Mouse (Mus musculus) forebrain, embryonic 10.5 days (tissue): ENCODE data around the gene Fam205c. TPM values are rescaled to one million over a fixed set of nuclear protein-coding genes. Genes with fewer than 3 reads are reported as not detected.

Experiments used
- DNase-seq: peaks from one replicate; pipeline ENCODE4 v3.0.0-alpha.2; 2017; ENCODE audit warnings: low spot score; ENCODE audit errors: extremely low spot score
- H3K27ac ChIP-seq: fragments of 300-500 bp; sonication (generic); 2 replicates; pipeline ENCODE4 v1.5.1; 2016; ENCODE audit warnings: mild to moderate bottlenecking
- H3K27me3 ChIP-seq: fragments of 300-500 bp; sonication (generic); 2 replicates; pipeline ENCODE4 v1.6.1; 2016; ENCODE audit warnings: mild to moderate bottlenecking; ENCODE audit not compliant: poor library complexity, severe bottlenecking
- H3K36me3 ChIP-seq: fragments of 300-500 bp; sonication (generic); replicated peaks from 2 replicates; pipeline ENCODE4 v1.6.1; 2016; ENCODE audit warnings: mild to moderate bottlenecking, moderate library complexity
- H3K4me1 ChIP-seq: fragments of 300-500 bp; sonication (generic); 2 replicates; pipeline ENCODE4 v1.6.1; 2016
- H3K4me3 ChIP-seq: fragments of 300-500 bp; sonication (generic); 2 replicates; pipeline ENCODE4 v1.5.1; 2016; ENCODE audit warnings: mild to moderate bottlenecking, moderate library complexity
- H3K9me3 ChIP-seq: fragments of 300-500 bp; sonication (generic); 2 replicates; pipeline ENCODE4 v1.6.1; 2016; ENCODE audit warnings: mild to moderate bottlenecking, moderate library complexity
- WGBS: fragments of 180-500 bp; shearing (Covaris S2); methylation state at CpG from one replicate; pipeline ENCODE4 v1.1.7; 2016; 5-methylcytosine and 5-hydroxymethylcytosine counted together
- polyA plus RNA-seq: library from polyadenylated mRNA; unstranded; fragments of >200 nt; fragmentation: Nextera tagmentation; extraction: Ambion mirVana; gene quantifications from 2 replicates; pipeline ENCODE4 v1.2.1, GENCODE M21; 2016

The Fam205c gene
- polyA plus RNA-seq, 1 experiment from 2014 or later, result 0.53 TPM

DNA sequence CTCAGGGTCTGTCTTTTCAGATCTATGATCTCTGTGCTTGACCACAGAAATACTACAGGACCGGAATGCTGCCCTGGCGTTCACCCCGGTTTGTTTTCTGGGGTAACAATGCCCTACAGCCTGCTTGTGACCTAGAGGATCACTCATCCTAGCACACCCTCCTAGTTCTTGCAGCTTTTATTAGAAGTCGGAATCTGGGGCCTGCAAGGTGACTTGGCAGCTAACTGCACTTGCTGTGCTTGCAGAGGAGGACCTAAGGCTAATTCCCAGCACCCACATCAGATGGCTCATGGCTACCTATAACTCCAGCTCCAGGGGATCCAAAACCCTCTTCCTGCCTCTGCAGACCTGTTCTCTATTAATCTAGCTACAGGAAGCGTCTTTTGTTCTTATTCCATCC lies 28.7 kb upstream of the Fam205c start:
- WGBS, result 93% methylated on average over 5 of the region's 5 CpGs
- 0 out of 2 replicates have a peak, but pooled peaks cover 6% of the 10 kb centered on the region for H3K27me3 ChIP-seq
- no peak overlapping the region for H3K27ac ChIP-seq
- no peak overlapping the region for H3K4me3 ChIP-seq
- H3K36me3 ChIP-seq, result no peaks in the 10 kb centered on the region
- peaks cover 13% of the 10 kb centered on the region for H3K4me1 ChIP-seq
- no peak for DNase-seq
- no peaks in the 10 kb centered on the region for H3K9me3 ChIP-seq

DNA sequence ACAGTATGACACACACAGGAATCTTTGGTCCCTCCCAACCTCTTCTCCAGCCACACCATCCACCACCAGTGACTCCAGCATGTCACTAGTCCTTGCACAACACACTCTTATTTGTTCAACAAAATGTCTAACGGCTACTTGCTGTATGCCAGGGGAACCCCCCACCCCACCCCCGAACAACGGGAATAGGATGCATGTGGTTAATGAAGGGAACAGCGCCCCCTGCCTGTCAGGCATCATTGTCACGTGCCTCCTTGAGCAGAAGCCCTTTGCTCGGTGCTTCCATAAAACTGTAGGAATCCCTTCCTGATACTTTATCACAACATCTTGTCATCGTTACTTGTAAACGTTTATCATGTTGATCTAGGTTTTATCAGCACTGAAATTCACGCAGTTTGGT lies 28.1 kb upstream of the Fam205c start:
- 64% methylated on average over 9 of the region's 9 CpGs for WGBS
- H3K4me1 ChIP-seq, result peaks cover 13% of the 10 kb centered on the region
- H3K27ac ChIP-seq, result no peak overlapping the region
- H3K27me3 ChIP-seq, result 0 out of 2 replicates have a peak, but pooled peaks cover 6% of the 10 kb centered on the region
- no peak overlapping the region for H3K4me3 ChIP-seq
- no peaks in the 10 kb centered on the region for H3K9me3 ChIP-seq
- H3K36me3 ChIP-seq, result no peaks in the 10 kb centered on the region
- DNase-seq, result no peak

DNA sequence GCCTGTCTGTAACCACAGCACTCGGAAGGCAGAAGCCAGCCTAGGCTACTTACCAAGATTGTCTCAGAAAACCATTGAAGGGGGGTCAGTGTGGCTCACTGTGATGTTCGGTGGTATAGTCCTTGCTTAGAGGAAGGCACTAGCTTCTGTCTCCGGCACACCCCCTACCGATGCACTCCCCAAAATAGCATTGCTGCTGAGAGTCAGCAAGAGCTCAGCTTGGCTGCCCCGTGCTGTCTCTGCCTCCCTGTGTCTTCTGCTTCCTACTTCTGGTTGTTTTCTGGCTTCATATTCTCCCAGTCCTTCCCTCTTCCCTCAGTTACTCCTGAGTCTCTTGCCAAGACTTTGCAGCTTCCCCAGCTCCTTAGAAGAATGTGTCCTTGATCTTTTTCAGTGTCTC lies 26.8 kb upstream of the Fam205c start:
- 69% methylated on average over 5 of the region's 5 CpGs for WGBS
- no peak overlapping the region for H3K27ac ChIP-seq
- H3K4me1 ChIP-seq, result peaks cover 13% of the 10 kb centered on the region
- H3K9me3 ChIP-seq, result no peaks in the 10 kb centered on the region
- peaks cover 6% of the 10 kb centered on the region; the same call in 1 of the 2 replicates for H3K27me3 ChIP-seq
- H3K4me3 ChIP-seq, result no peak overlapping the region
- no peak for DNase-seq
- H3K36me3 ChIP-seq, result no peaks in the 10 kb centered on the region

DNA sequence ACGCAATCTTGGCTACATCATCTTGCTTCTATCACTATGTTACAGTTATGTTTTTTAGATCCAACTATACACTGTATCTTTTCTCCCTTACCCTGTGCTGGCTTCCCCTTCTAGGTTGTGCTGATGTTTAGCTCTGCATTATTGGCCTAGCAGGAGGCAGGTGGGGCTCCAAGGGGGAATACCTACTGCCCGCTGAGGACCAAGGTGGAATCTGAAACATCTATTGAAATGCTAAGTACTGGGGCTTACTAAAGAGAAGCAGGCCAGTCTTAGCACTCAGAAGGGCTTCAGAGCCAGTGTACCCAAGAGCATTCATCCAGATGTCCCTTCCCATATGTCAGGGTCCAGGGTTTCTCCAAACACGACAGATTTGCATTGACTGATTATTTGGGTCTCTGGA lies 24.9 kb upstream of the Fam205c start:
- 34% methylated on average over 3 of the region's 3 CpGs for WGBS
- no peak for DNase-seq
- peaks cover 13% of the 10 kb centered on the region; the same call in 1 of the 2 replicates for H3K4me1 ChIP-seq

GRCm38 (mm10) chr4:42895118-42895517 lies 21.1 kb upstream of the Fam205c start:
- WGBS, result 72% methylated on average over 7 of the region's 7 CpGs
- DNase-seq, result no peak
- H3K4me3 ChIP-seq, result no peak overlapping the region
- no peaks in the 10 kb centered on the region; the same call in 1 of the 2 replicates for H3K27me3 ChIP-seq
- no peaks in the 10 kb centered on the region for H3K9me3 ChIP-seq
- H3K27ac ChIP-seq, result no peak overlapping the region
- peaks cover 13% of the 10 kb centered on the region; the same call in 1 of the 2 replicates for H3K4me1 ChIP-seq
- H3K36me3 ChIP-seq, result no peaks in the 10 kb centered on the region

More for the DNA sequence above, 24.9 kb upstream of the Fam205c start:
- Histone ChIP-seq H3K4me3 (no peak overlapping the region), H3K27me3 (peaks cover 6% of the 10 kb centered on the region; the same call in 1 of the 2 replicates), H3K36me3 (no peaks in the 10 kb centered on the region), H3K27ac (no peak overlapping the region), H3K9me3 (no peaks in the 10 kb centered on the region)

DNA sequence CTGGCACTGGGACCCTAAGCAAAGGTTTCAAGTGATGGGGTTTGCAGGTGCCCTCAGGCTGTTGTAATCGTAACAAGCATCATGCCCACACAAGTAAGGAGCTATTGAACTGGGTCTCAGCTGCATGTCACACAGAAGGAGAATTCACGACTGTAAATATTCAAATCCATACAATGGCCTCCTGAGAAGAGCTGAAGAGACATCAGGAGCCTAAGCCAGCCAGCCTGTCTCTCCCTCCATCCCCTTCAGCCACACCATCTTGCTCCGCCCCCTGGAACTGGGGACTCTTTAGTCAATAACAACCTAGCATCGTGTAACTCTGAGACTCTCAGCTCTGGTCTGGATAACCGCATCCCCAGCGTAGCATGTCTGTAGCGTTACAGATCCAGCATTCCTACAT lies 17.1 kb upstream of the Fam205c start:
- Histone ChIP-seq H3K36me3 (no peaks in the 10 kb centered on the region), H3K4me1 (peaks cover 8% of the 10 kb centered on the region; the same call in 1 of the 2 replicates), H3K4me3 (no peak overlapping the region), H3K9me3 (no peaks in the 10 kb centered on the region), H3K27me3 (no peaks in the 10 kb centered on the region), H3K27ac (no peak overlapping the region)
- 71% methylated on average over 7 of the region's 7 CpGs for WGBS
- no peak for DNase-seq

- Histone ChIP-seq H3K4me1 (no peaks in the 10 kb centered on the region), H3K27me3 (no peaks in the 10 kb centered on the region), H3K4me3 (no peak overlapping the region), H3K9me3 (no peaks in the 10 kb centered on the region), H3K27ac (no peak overlapping the region), H3K36me3 (no peaks in the 10 kb centered on the region)
- no peak for DNase-seq
- 90% methylated on average over 6 of the region's 6 CpGs for WGBS
These were observed 14.8 kb upstream of the Fam205c start for GRCm38 (mm10) chr4:42888806-42889205.

DNA sequence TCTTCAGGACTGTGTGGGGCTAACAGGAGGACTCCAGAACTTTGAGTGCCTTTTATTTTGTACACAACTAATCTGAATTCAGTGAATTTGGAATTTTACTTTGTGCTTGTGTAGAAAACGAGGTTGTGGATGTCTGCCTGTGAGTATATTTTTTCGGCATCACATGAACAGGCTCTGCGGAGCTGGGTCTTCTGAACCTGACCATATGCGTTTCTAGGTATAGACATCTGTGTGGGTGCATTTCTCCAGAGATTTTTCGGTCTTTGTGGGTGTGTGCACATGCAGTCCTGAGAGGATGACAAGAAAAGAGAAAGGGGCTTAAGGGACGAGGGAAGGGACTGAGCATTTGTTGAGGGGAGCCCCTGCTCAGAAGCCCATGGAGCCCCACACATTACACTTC lies 12.9 kb upstream of the Fam205c start:
- no peaks in the 10 kb centered on the region for H3K4me1 ChIP-seq
- no peaks in the 10 kb centered on the region for H3K36me3 ChIP-seq
- H3K27ac ChIP-seq, result no peak overlapping the region
- 89% methylated on average over 6 of the region's 6 CpGs for WGBS
- no peak overlapping the region for H3K4me3 ChIP-seq
- H3K27me3 ChIP-seq, result no peaks in the 10 kb centered on the region
- no peaks in the 10 kb centered on the region for H3K9me3 ChIP-seq
- DNase-seq, result no peak

DNA sequence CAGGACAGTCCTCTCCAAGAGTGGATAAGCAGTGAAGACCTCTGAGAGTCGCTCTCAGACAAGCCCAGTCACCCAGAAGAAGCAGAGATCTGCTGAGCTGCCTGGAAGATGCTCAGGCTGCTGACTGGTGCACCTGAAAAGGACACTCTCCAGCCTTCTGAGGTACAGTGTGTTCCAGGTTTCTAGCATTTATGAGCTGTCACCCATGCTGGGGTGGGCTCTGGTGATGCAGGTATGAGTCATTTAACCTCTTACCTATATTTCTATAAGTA lies 6.6 kb upstream of the Fam205c start:
- H3K27me3 ChIP-seq, result 0 out of 2 replicates have a peak, but pooled peaks cover 3% of the 10 kb centered on the region
- H3K36me3 ChIP-seq, result no peaks in the 10 kb centered on the region
- no peak for DNase-seq
- no peak overlapping the region for H3K4me3 ChIP-seq
- H3K4me1 ChIP-seq, result no peaks in the 10 kb centered on the region
- H3K27ac ChIP-seq, result no peak overlapping the region
- H3K9me3 ChIP-seq, result no peaks in the 10 kb centered on the region
- 58% methylated on average over 1 of the region's 1 CpGs for WGBS

GRCm38 (mm10) chr4:42879829-42880676 lies 6.0 kb upstream of the Fam205c start:
- 88% methylated on average over 16 of the region's 16 CpGs for WGBS
- Histone ChIP-seq H3K4me3 (no peak overlapping the region), H3K4me1 (no peaks in the 10 kb centered on the region), H3K9me3 (no peaks in the 10 kb centered on the region), H3K36me3 (no peaks in the 10 kb centered on the region), H3K27ac (peak overlapping the region; percentile 20; the same call in 1 of the 2 replicates), H3K27me3 (0 out of 2 replicates have a peak, but pooled peaks cover 3% of the 10 kb centered on the region)
- no peak for DNase-seq

GRCm38 (mm10) chr4:42877657-42878056 lies 3.6 kb upstream of the Fam205c start:
- Histone ChIP-seq H3K27me3 (0 out of 2 replicates have a peak, but pooled peaks cover 3% of the 10 kb centered on the region), H3K27ac (no peak overlapping the region), H3K9me3 (no peaks in the 10 kb centered on the region), H3K4me3 (no peak overlapping the region), H3K36me3 (no peaks in the 10 kb centered on the region), H3K4me1 (no peaks in the 10 kb centered on the region)
- WGBS, result 80% methylated on average over 2 of the region's 2 CpGs
- no peak for DNase-seq

DNA sequence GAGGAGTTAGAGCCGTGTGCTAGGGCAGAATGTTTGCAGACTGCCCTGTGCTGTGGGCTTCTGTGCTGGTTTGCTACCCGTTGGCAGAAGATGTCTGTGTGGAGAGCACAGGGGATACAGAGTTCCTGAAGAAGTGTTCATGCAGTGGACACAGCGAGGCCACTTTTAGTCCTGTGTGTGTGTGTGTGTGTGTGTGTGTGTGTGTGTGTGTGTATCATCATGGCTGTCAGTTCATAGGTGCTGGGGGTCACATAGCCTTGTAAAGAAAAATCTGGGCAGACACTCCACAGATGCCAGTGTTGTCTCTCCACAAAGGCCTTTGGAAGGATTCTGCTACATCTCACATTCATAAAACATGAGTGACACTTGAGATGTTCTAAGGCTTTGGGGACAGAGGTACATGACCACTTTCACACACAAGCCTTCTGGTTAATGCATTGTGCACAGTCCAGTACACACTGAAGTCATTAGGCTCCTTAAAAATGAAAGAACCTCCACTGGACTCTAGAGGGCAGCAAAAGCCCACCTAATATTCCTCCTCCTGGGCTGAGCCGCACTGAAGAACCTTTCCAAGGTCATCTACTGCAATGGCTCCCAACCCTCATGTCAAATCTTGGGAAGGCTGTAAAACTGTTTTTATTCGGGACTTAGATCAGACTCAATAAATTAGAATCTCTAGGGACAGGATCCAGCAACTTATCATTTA lies 2.7 kb upstream of the Fam205c start:
- no peaks in the 10 kb centered on the region for H3K36me3 ChIP-seq
- peak; percentile 59 for DNase-seq
- no peak overlapping the region for H3K27ac ChIP-seq
- 38% methylated on average over 5 of the region's 5 CpGs for WGBS
- no peaks in the 10 kb centered on the region for H3K4me1 ChIP-seq
- 0 out of 2 replicates have a peak, but pooled peaks cover 3% of the 10 kb centered on the region for H3K27me3 ChIP-seq
- H3K4me3 ChIP-seq, result no peak overlapping the region
- no peaks in the 10 kb centered on the region for H3K9me3 ChIP-seq
